Mouse (Mus musculus) T-helper 1 cell (primary cell): ENCODE measurements around the gene Tnfrsf18.

Source experiments
- in situ Hi-C: fragments of 300-600 bp; cut with MboI, MseI; formaldehyde crosslinking; loops from one replicate; pipeline ENCODE4 v1.15.1; 2025; ENCODE audit warnings: high pct_unique_total_duplicates

Gene Tnfrsf18

GRCm38 (mm10) chr4:156031593-156032391 lies 5.8 kb downstream of the Tnfrsf18 start:
- in situ Hi-C loops, result loop anchor here (5.0 kb wide), 2 partner anchors 34 to 69 kb away; partner anchors contain the start of gene C1qtnf12

- in situ Hi-C loops, result loop anchor here (5.0 kb wide), 2 partner anchors 36 to 71 kb away; partner anchors contain the start of gene C1qtnf12
Observed at GRCm38 (mm10) chr4:156032856-156033255, 6.9 kb downstream of the Tnfrsf18 start.

DNA sequence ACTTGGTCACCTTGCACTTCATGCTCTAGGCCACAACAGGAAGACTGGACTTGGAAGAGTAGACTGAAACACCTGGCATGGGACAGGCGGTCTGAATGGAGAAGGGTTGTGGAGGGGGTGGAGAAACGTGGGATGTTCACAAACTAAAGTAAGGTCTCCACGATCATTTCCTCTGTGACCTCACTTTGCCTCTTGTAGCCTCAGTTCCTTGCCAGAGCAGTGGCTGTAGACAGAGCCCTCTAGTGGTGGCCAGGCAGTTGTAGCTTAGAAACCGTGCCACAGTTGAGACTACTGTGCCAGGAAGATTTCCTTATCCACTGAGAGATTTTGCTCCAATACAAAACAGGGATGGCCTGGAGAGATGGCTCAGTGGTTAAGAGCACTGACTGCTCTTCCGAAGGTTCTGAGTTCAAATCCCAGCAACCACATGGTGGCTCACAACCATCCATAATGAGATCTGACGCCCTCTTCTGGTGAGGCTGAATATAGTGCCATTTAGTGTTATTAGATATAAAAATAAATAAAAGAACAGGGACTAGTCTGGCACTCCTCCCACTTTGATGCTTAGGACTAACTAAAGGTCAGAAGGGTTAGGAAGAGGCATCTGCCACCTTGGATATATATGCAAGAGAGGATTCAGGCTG lies 7.6 kb downstream of the Tnfrsf18 start:
- in situ Hi-C loops, result loop anchor here (5.0 kb wide), 2 partner anchors 36 to 71 kb away; partner anchors contain the start of gene C1qtnf12

GRCm38 (mm10) chr4:156034301-156034700 lies 8.3 kb downstream of the Tnfrsf18 start:
- in situ Hi-C loops, result loop anchor here (5.0 kb wide), 2 partner anchors 37 to 72 kb away; partner anchors contain the start of gene C1qtnf12

GRCm38 (mm10) chr4:156034901-156035300 lies 8.9 kb downstream of the Tnfrsf18 start:
- in situ Hi-C loops, result loop anchor here (5.0 kb wide), 2 partner anchors 38 to 73 kb away; partner anchors contain the start of gene C1qtnf12

GRCm38 (mm10) chr4:156044754-156045153 lies 18.8 kb downstream of the Tnfrsf18 start:
- in situ Hi-C loops, result loop anchor here (5.0 kb wide), 1 partner anchor 48 kb away; no protein-coding TSS in a partner anchor

DNA sequence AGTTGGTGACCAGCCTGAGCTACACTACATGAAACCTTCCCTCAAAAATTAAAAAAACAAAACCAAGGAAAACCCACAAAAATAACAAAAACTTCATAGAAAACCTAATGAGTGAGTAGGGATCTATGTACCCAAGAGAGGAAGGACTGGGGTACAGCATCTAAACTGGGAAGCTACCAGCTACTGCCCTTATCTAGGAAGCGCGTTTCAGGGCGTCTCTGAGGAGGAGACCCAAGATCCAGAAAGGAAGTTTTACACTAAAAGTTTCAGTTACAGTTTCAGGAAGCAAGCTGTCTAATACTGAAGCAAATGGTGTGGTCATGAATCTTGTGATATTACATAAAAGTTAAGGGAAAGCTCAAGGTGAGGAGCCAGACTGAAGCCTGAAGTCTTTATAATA lies 23.8 kb downstream of the Tnfrsf18 start:
- in situ Hi-C loops, result no loop called here

DNA sequence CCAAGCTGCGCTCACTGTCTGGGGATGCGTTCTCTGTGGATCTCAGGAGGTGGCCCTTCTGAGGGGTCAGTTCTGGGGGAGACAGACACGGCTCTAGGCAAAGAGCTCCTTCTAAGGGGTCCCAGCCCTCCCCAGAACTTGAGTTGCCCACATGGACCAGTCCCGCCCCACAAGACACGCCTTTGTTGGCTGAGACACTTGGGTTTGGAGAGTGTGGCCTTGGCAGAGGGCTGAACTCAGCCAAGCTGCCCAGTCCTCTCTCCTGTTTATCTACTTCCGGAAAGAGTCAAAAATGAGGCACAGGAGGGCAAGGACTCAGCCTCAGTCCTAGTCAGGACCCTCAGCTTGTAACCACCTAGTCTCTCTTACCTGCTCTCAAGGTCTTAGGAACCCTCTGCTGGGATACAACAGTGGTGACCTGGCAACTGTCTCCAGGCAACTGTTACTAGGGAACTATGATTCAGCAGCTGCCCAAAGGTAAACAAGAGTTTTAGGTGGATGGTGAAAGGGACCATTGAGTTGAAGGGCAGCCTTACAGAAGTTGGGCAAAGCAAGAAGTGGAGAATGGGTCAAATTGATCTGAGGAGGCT lies 24.5 kb downstream of the Tnfrsf18 start:
- in situ Hi-C loops, result no loop called here

DNA sequence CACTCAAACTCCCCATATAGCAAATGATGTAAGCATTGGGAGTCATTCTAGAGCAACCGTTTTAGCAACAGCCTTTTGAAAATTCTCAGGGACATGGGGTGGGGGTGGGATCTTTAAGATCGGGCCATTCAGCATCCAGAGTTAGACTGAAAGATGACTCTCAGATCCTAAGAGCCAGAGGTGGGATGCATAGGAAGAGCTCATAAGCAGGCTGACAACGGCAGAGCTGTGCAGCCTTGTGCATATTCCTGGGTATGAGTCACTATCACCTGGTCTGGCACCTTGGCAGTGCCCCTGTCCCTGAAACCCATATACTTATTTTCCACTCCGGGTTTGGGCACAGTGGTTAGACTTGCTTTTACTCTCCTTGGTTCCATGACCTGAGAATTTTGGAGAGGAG lies 27.1 kb downstream of the Tnfrsf18 start:
- in situ Hi-C loops, result no loop called here

DNA sequence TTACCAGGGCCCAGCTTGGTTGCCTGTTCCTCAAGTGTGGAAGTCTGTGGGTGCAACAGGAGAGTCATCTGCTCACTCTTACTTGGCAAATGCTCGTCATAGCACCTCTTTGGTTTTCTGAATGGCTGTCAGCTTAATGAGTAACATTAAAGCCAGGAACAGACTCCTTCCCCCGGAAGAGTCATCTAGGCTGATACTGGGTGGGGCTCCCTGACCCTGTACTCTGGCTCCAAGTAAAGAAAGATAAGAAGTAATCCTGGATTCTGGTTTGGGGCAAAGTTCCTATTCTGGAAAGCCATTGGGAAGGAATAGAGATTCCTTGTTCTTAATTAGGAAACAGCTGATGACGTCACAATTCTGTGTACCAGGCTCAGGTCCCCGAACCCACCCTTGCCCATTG lies 28.2 kb downstream of the Tnfrsf18 start:
- in situ Hi-C loops, result no loop called here

GRCm38 (mm10) chr4:156054606-156055005 lies 28.6 kb downstream of the Tnfrsf18 start:
- in situ Hi-C loops, result no loop called here

DNA sequence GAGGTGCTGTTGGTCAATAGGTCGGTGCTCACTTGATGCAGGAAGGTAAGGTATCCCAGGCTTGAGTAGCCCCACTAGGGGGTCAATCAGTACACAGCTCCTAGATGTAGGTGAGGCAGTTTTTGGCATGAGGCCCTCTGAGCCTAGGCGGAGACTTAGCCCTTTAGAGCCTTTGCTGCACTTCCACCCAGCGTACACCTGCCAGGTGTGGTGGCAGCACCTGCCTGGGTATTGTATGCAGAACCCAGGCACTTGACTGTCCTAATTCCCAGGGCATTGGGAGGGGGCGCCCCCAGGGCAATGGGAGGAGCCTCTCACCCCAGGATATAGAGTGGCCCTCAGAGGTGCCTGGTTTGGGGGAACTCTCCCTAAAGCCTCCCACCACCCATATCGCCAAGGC lies 29.2 kb downstream of the Tnfrsf18 start:
- in situ Hi-C loops, result no loop called here

- in situ Hi-C loops, result no loop called here
Observed at GRCm38 (mm10) chr4:156057702-156058101, 31.7 kb downstream of the Tnfrsf18 start.

DNA sequence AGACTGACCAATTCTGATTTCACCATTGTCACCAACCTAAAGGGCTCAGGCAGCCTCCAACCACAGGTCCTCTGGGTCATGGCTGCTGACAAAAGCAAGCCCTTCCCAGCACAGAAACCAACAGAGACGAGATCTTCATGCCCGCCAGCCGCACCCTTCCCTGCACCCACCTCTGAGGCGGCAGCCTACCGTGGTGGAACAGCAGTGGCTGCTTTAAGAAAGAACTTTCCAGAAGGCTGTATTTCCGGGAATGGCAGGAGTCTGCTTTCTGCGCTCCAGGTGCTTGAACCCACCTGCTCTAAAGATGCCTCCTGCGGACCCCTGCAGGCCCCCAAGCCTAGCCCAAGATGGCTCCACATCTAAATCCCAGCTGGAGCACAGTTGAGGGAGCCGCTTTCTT lies 32.9 kb downstream of the Tnfrsf18 start:
- in situ Hi-C loops, result no loop called here

DNA sequence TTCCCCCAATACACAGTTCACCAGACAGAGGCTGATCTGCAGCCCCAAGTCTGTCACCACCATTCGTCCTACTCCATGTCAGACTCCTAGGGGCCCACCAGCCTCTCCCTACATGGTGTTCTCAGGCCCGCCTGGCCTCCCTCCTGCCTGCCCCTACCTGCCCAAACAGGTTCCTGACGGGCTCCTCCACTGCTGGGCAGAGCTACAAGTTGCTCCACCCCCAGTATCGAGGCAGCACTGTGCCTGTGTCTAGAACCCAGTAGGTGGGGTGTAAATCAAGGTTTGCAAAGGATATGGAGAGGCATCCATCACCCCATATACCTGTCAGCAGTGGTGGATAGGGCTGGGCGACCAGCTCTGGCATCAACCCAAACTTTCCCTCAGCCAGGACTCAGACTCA lies 33.3 kb downstream of the Tnfrsf18 start, which contains the start of gene Ttll10:
Gene Ttll10, minus strand, starts transcription at position 154 of the 400 bp plus-strand sequence.
- in situ Hi-C loops, result no loop called here

DNA sequence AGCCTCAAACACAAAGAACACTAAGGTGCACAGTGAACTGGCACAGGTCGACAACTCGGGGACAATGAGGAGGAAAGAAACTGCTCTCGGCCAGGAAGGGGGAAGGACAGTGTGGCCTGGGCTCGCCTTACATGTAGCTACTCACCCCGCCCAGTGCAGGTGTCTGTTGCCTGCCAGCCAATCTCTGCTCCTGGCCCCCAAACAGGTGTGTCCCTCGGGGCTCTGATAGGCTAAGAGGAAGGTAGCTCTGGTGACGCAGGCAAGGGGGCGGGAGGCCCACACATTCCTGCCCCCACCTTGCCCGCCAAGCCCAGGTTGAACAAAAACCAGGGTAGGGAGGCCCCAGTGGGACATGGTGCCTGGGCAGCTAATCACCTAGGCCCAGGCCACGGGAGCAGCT lies 33.7 kb downstream of the Tnfrsf18 start:
- in situ Hi-C loops, result no loop called here

DNA sequence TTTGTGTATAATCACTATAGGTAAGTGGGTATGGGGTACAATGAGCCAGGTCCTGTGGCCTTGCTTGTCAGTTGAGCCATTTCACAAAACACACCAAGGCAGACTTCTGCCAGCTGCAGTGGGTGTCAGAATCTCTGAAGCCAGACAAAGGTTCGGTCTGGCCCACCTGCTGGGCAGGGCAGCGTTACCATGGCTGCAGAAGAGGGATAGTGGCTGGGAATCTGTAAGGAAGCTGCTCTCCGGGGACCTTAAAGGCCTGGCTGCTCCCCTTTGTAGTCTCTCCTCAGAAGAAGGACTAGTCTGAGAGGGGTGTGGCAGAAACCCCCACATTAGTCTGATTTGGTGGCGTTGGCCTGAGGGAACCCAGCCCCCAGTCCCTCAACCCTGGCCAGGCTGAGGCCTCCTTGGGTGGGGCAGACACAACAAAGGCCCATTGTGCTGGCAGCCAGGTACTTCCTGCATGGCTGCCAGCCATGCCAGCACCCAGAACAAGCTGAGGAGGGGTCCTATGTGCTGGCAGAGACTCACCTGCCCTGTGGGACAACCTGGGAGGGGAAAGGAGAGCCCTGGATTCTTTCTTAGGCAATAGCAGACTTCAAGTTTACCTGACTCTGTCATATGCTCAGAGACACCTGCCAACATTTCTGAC lies 38.0 kb downstream of the Tnfrsf18 start:
- in situ Hi-C loops, result no loop called here

DNA sequence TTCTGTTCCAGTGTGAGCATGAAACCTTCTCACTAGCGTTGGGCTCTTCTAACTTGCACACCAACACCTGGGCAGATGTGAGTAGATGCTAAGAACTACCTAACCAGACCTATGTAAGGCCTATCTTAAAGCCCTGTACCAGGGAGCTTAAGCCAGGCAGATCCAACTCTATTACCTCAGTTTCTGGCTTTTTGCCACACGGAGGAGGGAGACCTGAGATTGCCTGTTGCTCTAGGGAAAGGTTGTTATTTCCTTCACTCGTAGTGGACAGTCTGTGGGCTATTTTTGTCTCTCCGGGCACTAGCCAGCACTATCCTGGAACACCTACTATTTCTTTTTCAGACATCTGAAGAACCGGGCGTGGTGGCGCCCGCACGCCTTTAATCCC lies 38.5 kb downstream of the Tnfrsf18 start:
- in situ Hi-C loops, result no loop called here

- in situ Hi-C loops, result no loop called here
Observed at GRCm38 (mm10) chr4:156065156-156065894, 39.4 kb downstream of the Tnfrsf18 start.

- in situ Hi-C loops, result no loop called here
Observed at GRCm38 (mm10) chr4:156067256-156067949, 41.4 kb downstream of the Tnfrsf18 start.
